Mouse (Mus musculus) spleen, adult 2 months (tissue): ENCODE measurements at regions not wholly inside any gene's neighbourhood (a gene's known extent, or its start where the extent isn't known, plus 50 kb on each side); places are given as distances from the start of the nearest gene placed in this dataset.

Experiments
- CTCF ChIP-seq: fragments of 200-500 bp; IDR thresholded peaks from 2 replicates; pipeline ENCODE4 v1.5.1; 2011; ENCODE audit warnings: mild to moderate bottlenecking, inconsistent platforms; ENCODE audit not compliant: insufficient read depth, insufficient read length, insufficient replicate concordance; ENCODE audit errors: extremely low read depth
- POLR2A ChIP-seq: fragments of 200-500 bp; IDR thresholded peaks from 2 replicates; pipeline ENCODE4 v1.6.1; 2011; ENCODE audit warnings: low read depth, low read length, inconsistent platforms

DNA sequence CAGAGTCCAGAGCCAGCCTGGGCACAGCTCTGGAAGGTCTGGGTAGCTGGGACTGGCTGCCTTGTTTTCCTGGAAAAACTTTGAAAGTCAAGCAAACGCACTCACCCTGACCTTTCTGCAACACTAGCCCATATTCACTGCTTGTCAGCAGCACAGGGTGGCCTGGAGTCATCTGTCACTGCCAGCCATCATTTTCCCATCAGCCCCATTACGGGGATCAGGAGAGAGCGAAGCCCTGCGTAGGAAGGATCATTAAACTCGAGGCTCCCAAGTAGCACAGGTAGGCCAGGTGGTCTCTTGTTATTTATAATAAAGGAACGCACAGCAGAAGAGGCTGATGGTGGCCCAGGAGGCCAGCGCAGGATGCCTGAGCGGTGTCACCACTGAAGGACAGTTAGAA, 389.8 kb upstream of the Zfp507 start:
- no peak for TF ChIP-seq CTCF
- no peak for TF ChIP-seq POLR2A
